Mouse (Mus musculus) cortical plate, adult 2 months (tissue): ENCODE data around the gene Serpinb1b.

Experiments
- CTCF ChIP-seq: fragments of 200-500 bp; IDR thresholded peaks from 2 replicates; pipeline ENCODE4 v1.5.1; 2011; ENCODE audit warnings: mild to moderate bottlenecking, control low read depth, low read length; ENCODE audit not compliant: insufficient read depth; ENCODE audit errors: extremely low read depth
- POLR2A ChIP-seq: fragments of 200-500 bp; IDR thresholded peaks from 2 replicates; pipeline ENCODE4 v1.6.1; 2011; ENCODE audit warnings: mild to moderate bottlenecking, low read length, control low read depth; ENCODE audit not compliant: insufficient read depth; ENCODE audit errors: extremely low read depth

GRCm38 (mm10) chr13:33063048-33063447, 15.3 kb upstream of the Serpinb1b start:
- TF ChIP-seq CTCF (no peak), POLR2A (no peak)
